Mouse (Mus musculus): ENCODE data around the gene Rab42. TPM values are rescaled to one million over a fixed set of nuclear protein-coding genes. Genes with fewer than 3 reads are reported as not detected.
"Not testable (repeated sequence)": the region's sequence is repeated elsewhere in the genome, so short reads cannot be mapped to it uniquely, and the experiment has no call there.

The Rab42 gene
- polyA plus RNA-seq, 1 experiment from 2014 or later = 1.8 TPM

DNA sequence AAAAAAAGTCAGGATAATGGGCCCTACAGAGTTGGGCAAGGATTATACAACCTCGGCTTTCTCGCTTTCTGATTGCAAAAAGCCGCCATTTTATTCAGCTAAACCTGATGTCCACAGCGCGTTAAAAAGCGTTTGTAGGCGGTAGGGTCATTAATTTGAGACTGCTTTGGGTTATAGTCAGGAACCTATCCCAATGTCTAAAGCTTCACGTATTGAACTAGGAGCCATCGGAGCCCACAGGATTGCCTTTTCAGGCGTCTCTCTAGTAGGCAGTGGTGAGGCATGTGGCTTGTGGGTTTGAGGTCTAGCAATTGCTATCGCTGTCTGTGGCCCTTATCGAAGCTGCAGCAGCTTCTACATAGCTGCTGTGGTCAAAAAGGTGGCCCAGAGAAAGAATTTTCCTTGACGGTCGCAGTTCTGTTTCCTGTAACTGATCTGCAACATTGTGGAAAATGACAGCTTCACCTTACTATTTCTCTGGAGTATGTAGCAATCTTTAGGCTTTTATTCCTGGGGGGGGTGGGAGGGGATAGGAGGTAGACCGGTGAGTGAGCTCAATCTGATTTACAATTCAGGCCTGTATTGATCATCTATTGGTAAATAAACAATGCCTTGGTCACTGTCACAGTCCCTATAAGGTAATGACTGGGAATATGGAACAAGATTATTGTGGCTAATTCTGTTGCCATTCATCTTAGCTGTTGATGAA is 6.1 kb upstream of the Rab42 start:
- Histone ChIP-seq H3K4me2 (ENCODE audit: low read depth, low read length) (peak overlapping the region; percentile 95), H3K27ac (replicated peaks; ENCODE audit: low read depth, low read length) (peak overlapping the region; percentile 94), H3K9ac (ENCODE audit: low read depth, low read length) (peak overlapping the region; percentile 97), H3K27me3 (replicated peaks; ENCODE audit: control insufficient read depth, insufficient read depth, low read length) (no peaks in the 10 kb centered on the region), H3K4me1 (ENCODE audit: control insufficient read depth, insufficient read depth, low read length) (peaks cover 9% of the 10 kb centered on the region), H3K36me3 (ENCODE audit: control insufficient read depth, insufficient read depth, low read length) (peaks cover 49% of the 10 kb centered on the region), H3K4me3 (ENCODE audit: low read depth, low read length) (peak overlapping the region; percentile 95), H3K9me3 (ENCODE audit: control insufficient read depth, low read length) (no peaks in the 10 kb centered on the region)
- ATAC-seq (ENCODE audit: low read depth) (no peak), DNase-seq (ENCODE audit: low spot score) (no peak)
- WGBS = 1% methylated on average over 15 of the region's 15 CpGs

DNA sequence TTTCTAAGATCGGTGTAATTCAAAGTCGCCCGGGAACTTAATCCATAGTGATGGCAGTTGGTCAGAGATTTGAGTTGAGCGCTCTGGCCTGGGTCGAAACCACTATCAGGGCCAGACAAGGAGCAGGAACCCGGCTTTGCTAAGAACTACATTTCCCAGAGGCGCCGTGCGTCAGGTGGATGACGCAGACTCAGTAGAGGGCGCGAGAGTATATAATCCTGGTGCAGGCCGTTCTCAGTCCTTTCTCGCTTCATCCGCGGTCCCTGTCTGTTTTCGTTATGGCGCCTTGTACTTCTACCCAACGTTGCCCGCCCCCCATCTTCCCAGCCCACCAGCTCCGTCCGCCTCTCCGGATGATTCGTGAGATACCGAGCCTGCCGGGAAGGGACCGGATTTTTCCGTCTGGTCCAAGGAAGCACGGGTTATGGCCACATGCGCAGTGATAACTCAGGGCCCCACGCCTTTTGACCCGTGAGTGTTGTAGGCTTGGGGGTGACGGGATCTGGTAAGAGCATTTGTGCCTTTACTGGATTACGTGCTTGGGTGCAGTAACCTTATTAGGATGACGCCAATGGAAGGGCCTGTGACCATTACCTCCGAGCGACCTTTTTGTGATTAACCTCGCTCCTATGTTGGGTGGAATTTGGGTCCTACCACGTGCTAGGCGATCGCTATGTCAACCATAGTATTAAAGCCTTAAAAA is 5.4 kb upstream of the Rab42 start:
- Histone ChIP-seq H3K4me1 (ENCODE audit: control insufficient read depth, insufficient read depth, low read length) (peaks cover 9% of the 10 kb centered on the region), H3K4me3 (ENCODE audit: low read depth, low read length) (peak overlapping the region; percentile 95), H3K9ac (ENCODE audit: low read depth, low read length) (peak overlapping the region; percentile 97), H3K4me2 (ENCODE audit: low read depth, low read length) (peak overlapping the region; percentile 95), H3K36me3 (ENCODE audit: control insufficient read depth, insufficient read depth, low read length) (peaks cover 42% of the 10 kb centered on the region), H3K27me3 (replicated peaks; ENCODE audit: control insufficient read depth, insufficient read depth, low read length) (no peaks in the 10 kb centered on the region), H3K27ac (replicated peaks; ENCODE audit: low read depth, low read length) (peak overlapping the region; percentile 94), H3K9me3 (ENCODE audit: control insufficient read depth, low read length) (no peaks in the 10 kb centered on the region)
- DNase-seq (ENCODE audit: low spot score) (peak; percentile 97), ATAC-seq (ENCODE audit: low read depth) (peak; percentile 94)
- WGBS = 1% methylated on average over 41 of the region's 41 CpGs

DNA sequence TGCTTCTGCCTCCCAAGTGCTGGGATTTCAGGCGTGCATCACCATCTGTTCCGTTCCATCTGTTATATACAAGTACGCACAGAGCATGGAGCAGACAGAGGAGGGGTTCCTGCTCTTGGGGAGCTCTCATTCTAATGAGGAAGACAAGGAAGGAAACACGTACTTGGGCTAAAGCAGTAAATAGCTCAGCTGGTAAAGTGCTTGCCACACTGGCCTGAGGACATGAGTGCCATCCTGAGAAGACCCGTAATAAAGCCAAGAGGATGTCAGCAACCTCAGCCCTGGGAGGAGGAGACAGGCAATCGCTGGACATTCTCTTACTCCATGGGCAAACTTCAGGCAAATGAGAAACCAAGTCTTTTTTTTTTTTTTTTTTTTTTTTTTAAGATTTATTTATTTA is 2.8 kb upstream of the Rab42 start:
- no peak overlapping the region for H3K9ac ChIP-seq (ENCODE audit: low read depth, low read length)
- peaks cover 9% of the 10 kb centered on the region for H3K4me1 ChIP-seq (ENCODE audit: control insufficient read depth, insufficient read depth, low read length)
- no peaks in the 10 kb centered on the region for H3K27me3 ChIP-seq (replicated peaks; ENCODE audit: control insufficient read depth, insufficient read depth, low read length)
- H3K36me3 ChIP-seq (ENCODE audit: control insufficient read depth, insufficient read depth, low read length) = peaks cover 18% of the 10 kb centered on the region
- no peaks in the 10 kb centered on the region for H3K9me3 ChIP-seq (ENCODE audit: control insufficient read depth, low read length)
- no peak overlapping the region for H3K27ac ChIP-seq (replicated peaks; ENCODE audit: low read depth, low read length)
- ATAC-seq (ENCODE audit: low read depth) = no peak
- 70% methylated on average over 6 of the region's 6 CpGs for WGBS
- DNase-seq (ENCODE audit: low spot score) = no peak
- no peak overlapping the region for H3K4me3 ChIP-seq (ENCODE audit: low read depth, low read length)
- no peak overlapping the region for H3K4me2 ChIP-seq (ENCODE audit: low read depth, low read length)

DNA sequence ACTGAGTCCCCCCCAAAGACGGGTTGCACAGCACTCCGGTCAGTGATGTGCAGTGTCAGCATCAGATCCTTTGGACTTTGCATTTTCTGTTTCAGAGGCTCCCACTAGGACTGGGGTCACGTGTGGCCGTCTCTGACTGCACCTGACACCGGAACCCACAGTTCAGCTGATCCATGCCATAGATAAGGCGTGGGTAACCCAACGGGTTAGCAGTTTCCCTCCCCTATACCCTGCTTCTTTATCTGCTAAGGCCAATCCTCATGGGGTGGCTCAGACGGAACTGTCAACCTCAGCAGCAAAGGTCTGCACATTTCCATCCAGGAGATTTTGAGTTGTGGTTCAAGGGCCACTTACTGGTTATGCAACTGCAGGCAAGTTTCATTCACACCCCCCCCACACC is 2.1 kb upstream of the Rab42 start:
- Histone ChIP-seq H3K4me2 (ENCODE audit: low read depth, low read length) (no peak overlapping the region), H3K27me3 (replicated peaks; ENCODE audit: control insufficient read depth, insufficient read depth, low read length) (no peaks in the 10 kb centered on the region), H3K36me3 (ENCODE audit: control insufficient read depth, insufficient read depth, low read length) (peaks cover 11% of the 10 kb centered on the region), H3K4me3 (ENCODE audit: low read depth, low read length) (no peak overlapping the region), H3K9ac (ENCODE audit: low read depth, low read length) (no peak overlapping the region), H3K4me1 (ENCODE audit: control insufficient read depth, insufficient read depth, low read length) (peaks cover 7% of the 10 kb centered on the region), H3K9me3 (ENCODE audit: control insufficient read depth, low read length) (no peaks in the 10 kb centered on the region), H3K27ac (replicated peaks; ENCODE audit: low read depth, low read length) (no peak overlapping the region)
- no peak for ATAC-seq (ENCODE audit: low read depth)
- no peak for DNase-seq (ENCODE audit: low spot score)
- 87% methylated on average over 8 of the region's 8 CpGs for WGBS

DNA sequence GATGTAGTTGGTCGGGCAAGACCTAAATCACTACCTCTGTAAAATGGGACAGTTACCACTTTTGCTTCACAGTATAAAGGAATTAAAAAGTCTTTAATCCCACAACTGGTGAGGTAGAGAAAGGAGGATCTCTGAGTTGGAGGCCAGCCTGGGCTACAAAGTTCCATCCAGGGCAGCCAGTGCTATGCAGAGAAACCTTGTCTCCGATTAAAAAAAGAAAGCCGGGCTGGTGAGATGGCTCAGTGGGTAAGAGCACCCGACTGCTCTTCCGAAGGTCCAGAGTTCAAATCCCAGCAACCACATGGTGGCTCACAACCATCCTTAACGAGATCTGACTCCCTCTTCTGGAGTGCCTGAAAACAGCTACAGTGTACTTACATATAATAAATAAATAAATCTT is 299 bp upstream of the Rab42 start:
- WGBS = 40% methylated on average over 6 of the region's 6 CpGs
- not testable (repeated sequence) for DNase-seq (ENCODE audit: low spot score); ATAC-seq (ENCODE audit: low read depth); H3K27me3 ChIP-seq (replicated peaks; ENCODE audit: control insufficient read depth, insufficient read depth, low read length); H3K4me1 ChIP-seq (ENCODE audit: control insufficient read depth, insufficient read depth, low read length); H3K36me3 ChIP-seq (ENCODE audit: control insufficient read depth, insufficient read depth, low read length); H3K9me3 ChIP-seq (ENCODE audit: control insufficient read depth, low read length)
- H3K9ac ChIP-seq (ENCODE audit: low read depth, low read length) = peak overlapping the region; percentile 66
- peak overlapping the region; percentile 69 for H3K4me2 ChIP-seq (ENCODE audit: low read depth, low read length)
- H3K27ac ChIP-seq (replicated peaks; ENCODE audit: low read depth, low read length) = peak overlapping the region; percentile 56; the same call in 1 of the 2 replicates
- peak overlapping the region; percentile 47 for H3K4me3 ChIP-seq (ENCODE audit: low read depth, low read length)

DNA sequence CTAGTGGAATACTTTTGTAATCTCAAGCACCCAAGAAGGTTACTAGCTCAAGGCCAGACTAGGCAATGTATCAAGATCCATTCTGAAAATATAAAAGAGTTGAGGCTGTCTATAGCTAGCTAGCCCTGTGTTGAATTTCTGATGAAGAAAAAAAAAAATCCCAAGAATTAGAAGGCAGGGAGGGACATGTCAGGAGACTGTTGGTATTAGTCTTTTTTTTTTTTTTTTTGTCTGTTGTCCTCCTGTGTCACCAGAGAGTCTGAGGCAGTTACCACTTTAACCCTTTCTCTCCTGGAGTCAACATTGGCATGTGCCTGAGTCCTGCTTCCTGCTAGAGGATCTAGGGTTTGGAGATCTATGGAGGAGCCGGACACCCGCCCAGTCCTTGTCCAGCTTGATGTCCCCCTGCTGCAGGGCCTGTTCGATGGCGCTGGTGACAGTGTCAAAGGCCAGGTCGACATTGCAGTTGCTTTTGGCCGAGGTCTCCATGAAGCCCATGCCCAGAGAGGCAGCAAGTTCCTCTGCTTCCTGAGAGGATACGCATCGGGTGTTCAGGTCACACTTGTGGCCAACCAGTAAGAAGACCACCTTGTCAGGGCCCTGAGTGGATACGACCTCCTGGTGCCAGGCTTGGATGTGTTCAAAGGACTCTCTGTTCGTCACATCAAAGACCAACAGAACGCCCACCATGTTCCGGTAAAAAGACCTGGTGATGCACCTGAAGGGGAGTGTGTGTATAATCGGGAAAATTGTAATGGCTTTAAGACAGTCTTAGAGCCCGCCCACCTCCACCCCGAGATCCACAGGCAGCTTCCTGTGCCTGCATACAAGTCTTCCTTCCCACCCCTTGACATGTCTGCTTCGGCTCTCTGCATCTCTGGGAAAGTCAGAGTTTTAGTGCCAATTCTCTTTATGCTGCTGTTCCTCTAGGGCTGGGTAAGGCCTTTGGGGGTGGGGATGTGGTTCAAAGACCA is 933 bp downstream of the Rab42 start:
- H3K4me2 ChIP-seq (ENCODE audit: low read depth, low read length) = peak overlapping the region; percentile 69
- ATAC-seq (ENCODE audit: low read depth) (no peak), DNase-seq (ENCODE audit: low spot score) (no peak)
- WGBS = 62% methylated on average over 16 of the region's 16 CpGs
- no peaks in the 10 kb centered on the region for H3K9me3 ChIP-seq (ENCODE audit: control insufficient read depth, low read length)
- no peaks in the 10 kb centered on the region for H3K36me3 ChIP-seq (ENCODE audit: control insufficient read depth, insufficient read depth, low read length)
- peak overlapping the region; percentile 47 for H3K4me3 ChIP-seq (ENCODE audit: low read depth, low read length)
- H3K9ac ChIP-seq (ENCODE audit: low read depth, low read length) = peak overlapping the region; percentile 66
- no peaks in the 10 kb centered on the region for H3K27me3 ChIP-seq (replicated peaks; ENCODE audit: control insufficient read depth, insufficient read depth, low read length)
- H3K4me1 ChIP-seq (ENCODE audit: control insufficient read depth, insufficient read depth, low read length) = no peaks in the 10 kb centered on the region
- H3K27ac ChIP-seq (replicated peaks; ENCODE audit: low read depth, low read length) = peak overlapping the region; percentile 56

DNA sequence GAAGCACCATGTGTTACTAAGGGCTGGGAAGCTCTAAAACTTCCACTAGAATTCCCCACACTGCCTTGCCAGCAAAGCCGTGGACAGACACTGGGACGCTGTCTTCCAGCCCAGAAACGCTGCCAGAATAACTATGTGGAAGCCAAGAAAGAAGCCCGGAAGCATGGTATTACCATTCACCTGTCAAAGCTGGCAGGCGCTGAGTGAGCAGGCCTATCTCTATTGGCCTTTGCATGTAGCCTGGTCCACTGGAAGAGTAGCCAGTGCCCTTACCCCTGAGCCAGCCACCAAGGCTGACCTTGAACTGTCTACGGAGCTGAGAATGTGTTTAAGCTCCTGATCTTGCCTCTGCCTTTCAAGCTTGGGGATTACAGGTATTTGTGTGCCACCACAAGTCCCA is 1.7 kb downstream of the Rab42 start:
- Histone ChIP-seq H3K9me3 (ENCODE audit: control insufficient read depth, low read length) (no peaks in the 10 kb centered on the region), H3K9ac (ENCODE audit: low read depth, low read length) (no peak overlapping the region), H3K4me3 (ENCODE audit: low read depth, low read length) (no peak overlapping the region), H3K4me2 (ENCODE audit: low read depth, low read length) (no peak overlapping the region), H3K27ac (replicated peaks; ENCODE audit: low read depth, low read length) (no peak overlapping the region), H3K27me3 (replicated peaks; ENCODE audit: control insufficient read depth, insufficient read depth, low read length) (no peaks in the 10 kb centered on the region), H3K36me3 (ENCODE audit: control insufficient read depth, insufficient read depth, low read length) (no peaks in the 10 kb centered on the region), H3K4me1 (ENCODE audit: control insufficient read depth, insufficient read depth, low read length) (no peaks in the 10 kb centered on the region)
- DNase-seq (ENCODE audit: low spot score) (no peak), ATAC-seq (ENCODE audit: low read depth) (no peak)
- WGBS = 83% methylated on average over 6 of the region's 6 CpGs

DNA sequence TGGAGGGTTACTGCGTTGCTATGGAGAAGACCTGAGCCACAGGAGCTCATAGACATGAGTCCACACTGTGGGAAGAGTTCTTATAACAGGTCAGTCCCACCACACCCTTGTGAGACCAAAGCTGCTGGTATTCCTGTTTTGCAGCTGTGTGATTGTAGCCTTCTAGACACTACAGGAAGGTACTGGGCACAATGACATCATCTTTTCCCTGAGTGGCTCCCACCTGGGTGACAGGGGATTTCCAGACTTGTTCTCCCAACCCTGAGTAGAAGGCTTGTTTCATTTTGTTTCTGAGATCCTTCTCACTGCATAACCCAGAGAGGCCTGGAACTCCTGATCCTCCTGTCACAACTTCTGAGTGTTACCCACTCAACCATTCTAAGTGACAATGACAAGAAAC is 3.3 kb downstream of the Rab42 start:
- Histone ChIP-seq H3K9me3 (ENCODE audit: control insufficient read depth, low read length) (no peaks in the 10 kb centered on the region), H3K4me1 (ENCODE audit: control insufficient read depth, insufficient read depth, low read length) (no peaks in the 10 kb centered on the region), H3K4me3 (ENCODE audit: low read depth, low read length) (no peak overlapping the region), H3K4me2 (ENCODE audit: low read depth, low read length) (no peak overlapping the region), H3K36me3 (ENCODE audit: control insufficient read depth, insufficient read depth, low read length) (no peaks in the 10 kb centered on the region), H3K27ac (replicated peaks; ENCODE audit: low read depth, low read length) (no peak overlapping the region), H3K27me3 (replicated peaks; ENCODE audit: control insufficient read depth, insufficient read depth, low read length) (no peaks in the 10 kb centered on the region), H3K9ac (ENCODE audit: low read depth, low read length) (no peak overlapping the region)
- 91% methylated on average over 1 of the region's 1 CpGs for WGBS
- ATAC-seq (ENCODE audit: low read depth) (no peak), DNase-seq (ENCODE audit: low spot score) (no peak)
